In the genomic region with DNA sequence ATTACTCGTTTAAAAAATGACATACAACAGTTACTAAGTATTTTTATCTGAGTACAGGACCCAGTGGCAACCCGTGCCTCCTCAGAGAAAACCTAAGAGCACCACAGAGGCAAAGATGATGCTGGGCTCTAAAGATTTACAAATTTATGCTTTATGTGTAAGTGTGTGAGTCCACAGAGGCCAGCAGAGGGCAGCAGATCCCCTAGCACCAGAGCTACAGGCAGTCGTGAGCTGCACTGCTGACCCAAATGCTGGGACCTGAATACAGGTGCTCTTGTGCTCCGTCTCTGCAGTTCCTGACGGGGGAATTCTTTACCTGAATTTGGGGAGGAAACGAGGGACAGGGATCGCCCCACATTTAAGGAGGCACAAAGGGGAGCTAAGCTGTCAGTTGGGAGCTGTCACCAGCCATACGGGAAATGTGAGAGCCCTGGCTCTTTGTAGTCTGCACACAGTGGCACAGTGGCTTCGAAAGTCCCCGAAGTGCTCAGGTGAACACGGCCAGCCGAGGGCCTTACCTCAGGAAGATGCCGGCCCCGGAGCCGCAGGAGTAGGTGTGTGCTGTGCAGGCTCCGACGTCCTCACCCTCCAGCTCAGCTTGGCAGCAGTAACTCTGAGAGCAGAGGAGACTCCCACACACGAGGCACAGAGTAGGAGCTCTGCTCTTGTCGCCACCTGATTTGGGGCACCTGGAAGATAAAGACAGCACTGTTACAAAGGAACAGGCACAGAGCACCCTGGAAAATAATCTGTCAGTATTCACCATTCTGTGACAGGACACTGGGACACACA, we compare ENCODE assay signal across 9 mouse cellular contexts. TPM values are rescaled to one million over a fixed set of nuclear protein-coding genes. Genes with fewer than 3 reads are reported as not detected.
DNase-seq lines count a peak whose midpoint lies in the region; ATAC-seq lines count a peak whose summit lies in the region.
"Had no signal": no experiment of that assay in that cellular context is flagged by ENCODE, and none has a peak within 500 bp of the region (broad histone marks: within the 10 kb centered on the region; RNA-seq: fewer than 3 reads in every experiment).

No protein-coding gene starts in this region.

- 84% methylated on average over 19 of the region's 19 CpGs for WGBS in midbrain, embryonic 14.5 days
- 82% methylated on average over 19 of the region's 19 CpGs for WGBS in midbrain, embryonic 11.5 days
- 84% methylated on average over 19 of the region's 19 CpGs for WGBS in limb, embryonic 11.5 days

- no peak for ATAC-seq in midbrain, embryonic 14.5 days (ENCODE audit: low FRiP score, low TSS enrichment)
- ATAC-seq in midbrain, embryonic 11.5 days (ENCODE audit: low FRiP score) = no peak
- ATAC-seq in hematopoietic stem cell, adult 5-6 weeks (replicated peaks in 1 of 2; ENCODE audit: insufficient read depth in 1 of 2, low FRiP score in 2 of 2, low TSS enrichment in 1 of 2, low read depth in 1 of 2, poor library complexity in 2 of 2, severe bottlenecking in 2 of 2) = peak; percentile 59 to 76; a peak in 2 of 4 replicates
- ATAC-seq in limb, embryonic 11.5 days (ENCODE audit: insufficient number of reproducible peaks, low FRiP score, low TSS enrichment, low read depth) = no peak

- no peaks in the 10 kb centered on the region for H3K4me1 ChIP-seq in midbrain, embryonic 14.5 days (ENCODE audit: control insufficient read depth, insufficient read depth, low read length)
- H3K4me1 ChIP-seq in midbrain, embryonic 11.5 days (ENCODE audit: control insufficient read depth, insufficient read depth, low read length) = no peaks in the 10 kb centered on the region
- no peaks in the 10 kb centered on the region for H3K4me1 ChIP-seq in limb, embryonic 11.5 days (ENCODE audit: control insufficient read depth, insufficient read depth, low read length)

- peaks cover 96% of the 10 kb centered on the region for H3K36me3 ChIP-seq in midbrain, embryonic 14.5 days (ENCODE audit: control insufficient read depth, insufficient read depth, low read length)
- peaks cover 50% of the 10 kb centered on the region for H3K36me3 ChIP-seq in midbrain, embryonic 11.5 days (ENCODE audit: control insufficient read depth, insufficient read depth, low read length)
- peaks cover 30% of the 10 kb centered on the region for H3K36me3 ChIP-seq in limb, embryonic 11.5 days (ENCODE audit: control insufficient read depth, insufficient read depth, low read length)

- H3K4me2 ChIP-seq in midbrain, embryonic 14.5 days (ENCODE audit: low read length) = no peak overlapping the region
- no peak overlapping the region for H3K4me2 ChIP-seq in midbrain, embryonic 11.5 days
- H3K4me2 ChIP-seq in limb, embryonic 11.5 days (ENCODE audit: low read depth, severe bottlenecking) = no peak overlapping the region

- peak; percentile 81 for DNase-seq in midbrain, embryonic 14.5 days
- no peak for DNase-seq in midbrain, embryonic 11.5 days (ENCODE audit: low spot score, missing footprints)
- DNase-seq in WW6 (ENCODE audit: low read depth, low spot score) = peak; percentile 38
- peak; percentile 60 to 77 for DNase-seq in cerebellum, postnatal 25 days
- DNase-seq in limb, embryonic 11.5 days (ENCODE audit: low spot score) = peak; percentile 79
- DNase-seq in right cerebral cortex, adult 2 months (ENCODE audit: low spot score in 2 of 2) = peak; percentile 54 to 74
- DNase-seq in urinary bladder, postnatal 10 days (ENCODE audit: low spot score) = no peak

- H3K9me3 ChIP-seq in midbrain, embryonic 14.5 days (ENCODE audit: control insufficient read depth, low read length) = no peaks in the 10 kb centered on the region
- H3K9me3 ChIP-seq in midbrain, embryonic 11.5 days (ENCODE audit: control insufficient read depth, low read length) = no peaks in the 10 kb centered on the region
- no peaks in the 10 kb centered on the region for H3K9me3 ChIP-seq in limb, embryonic 11.5 days (ENCODE audit: control insufficient read depth, low read length)

- no peaks in the 10 kb centered on the region for H3K27me3 ChIP-seq in midbrain, embryonic 14.5 days (ENCODE audit: control insufficient read depth, insufficient read depth, low read length)
- no peaks in the 10 kb centered on the region for H3K27me3 ChIP-seq in midbrain, embryonic 11.5 days (ENCODE audit: control insufficient read depth, insufficient read depth, low read length)
- H3K27me3 ChIP-seq in limb, embryonic 11.5 days (ENCODE audit: control insufficient read depth, insufficient read depth, low read length) = no peaks in the 10 kb centered on the region

- no peak overlapping the region for H3K27ac ChIP-seq in midbrain, embryonic 14.5 days (replicated peaks; ENCODE audit: low read depth, low read length)
- no peak overlapping the region for H3K27ac ChIP-seq in midbrain, embryonic 11.5 days (ENCODE audit: low read depth, low read length)
- no peak overlapping the region for H3K27ac ChIP-seq in limb, embryonic 11.5 days (replicated peaks; ENCODE audit: low read depth, low read length)

- no peak overlapping the region for H3K9ac ChIP-seq in midbrain, embryonic 14.5 days (replicated peaks; ENCODE audit: low read length)
- no peak overlapping the region for H3K9ac ChIP-seq in midbrain, embryonic 11.5 days (ENCODE audit: low read length)
- H3K9ac ChIP-seq in limb, embryonic 11.5 days (ENCODE audit: low read length) = no peak overlapping the region

- no peak overlapping the region for H3K4me3 ChIP-seq in midbrain, embryonic 14.5 days (replicated peaks; ENCODE audit: low read depth, low read length)
- no peak overlapping the region for H3K4me3 ChIP-seq in midbrain, embryonic 11.5 days (ENCODE audit: low read depth, low read length)
- H3K4me3 ChIP-seq in limb, embryonic 11.5 days (ENCODE audit: low read depth, low read length) = no peak overlapping the region

RNA-seq across cellular contexts. Expression of gene Prph2, which starts 23.5 kb away (rescaled TPM):
- polyA plus RNA-seq in midbrain, embryonic 14.5 days (2014; fragmentation: Nextera tagmentation; extraction: Ambion mirVana) = not detected in 2 replicates
- polyA plus RNA-seq in midbrain, embryonic 11.5 days (2014; fragmentation: Nextera tagmentation; extraction: Ambion mirVana) = not detected in 2 replicates
- total RNA-seq in hematopoietic stem cell, adult 5-6 weeks (2017) = not detected in 2 replicates
- polyA plus RNA-seq in limb, embryonic 11.5 days (2014; fragmentation: Nextera tagmentation; extraction: Ambion mirVana) = not detected in 2 replicates
- polyA plus RNA-seq: heart, embryonic 16.5 days had no signal

RNA-seq across cellular contexts. Expression of gene Tbcc, which starts 43.3 kb away (rescaled TPM):
- polyA plus RNA-seq in midbrain, embryonic 14.5 days (2014; fragmentation: Nextera tagmentation; extraction: Ambion mirVana) = 62.8 and 67.6 TPM in 2 replicates
- polyA plus RNA-seq in midbrain, embryonic 11.5 days (2014; fragmentation: Nextera tagmentation; extraction: Ambion mirVana) = 72.7 and 76.2 TPM in 2 replicates
- 13.5 and 14.6 TPM in 2 replicates for total RNA-seq in hematopoietic stem cell, adult 5-6 weeks (2017)
- polyA plus RNA-seq in limb, embryonic 11.5 days (2014; fragmentation: Nextera tagmentation; extraction: Ambion mirVana) = 73.0 and 73.3 TPM in 2 replicates

Comparison
In these comparisons a context has a peak if more than half of its experiments do, and no peak if none do; other contexts are left out.
1. DNase-seq: peak in midbrain, embryonic 14.5 days (single experiment), WW6 (single experiment), cerebellum, postnatal 25 days (2 of 2), limb, embryonic 11.5 days (single experiment) and right cerebral cortex, adult 2 months (2 of 2); none in midbrain, embryonic 11.5 days (single experiment) and urinary bladder, postnatal 10 days (single experiment).
2. ATAC-seq: peak in hematopoietic stem cell, adult 5-6 weeks (2 of 2); none in midbrain, embryonic 14.5 days (single experiment), midbrain, embryonic 11.5 days (single experiment) and limb, embryonic 11.5 days (single experiment).